10 mouse cellular contexts compared by ENCODE assay signal in the genomic region with DNA sequence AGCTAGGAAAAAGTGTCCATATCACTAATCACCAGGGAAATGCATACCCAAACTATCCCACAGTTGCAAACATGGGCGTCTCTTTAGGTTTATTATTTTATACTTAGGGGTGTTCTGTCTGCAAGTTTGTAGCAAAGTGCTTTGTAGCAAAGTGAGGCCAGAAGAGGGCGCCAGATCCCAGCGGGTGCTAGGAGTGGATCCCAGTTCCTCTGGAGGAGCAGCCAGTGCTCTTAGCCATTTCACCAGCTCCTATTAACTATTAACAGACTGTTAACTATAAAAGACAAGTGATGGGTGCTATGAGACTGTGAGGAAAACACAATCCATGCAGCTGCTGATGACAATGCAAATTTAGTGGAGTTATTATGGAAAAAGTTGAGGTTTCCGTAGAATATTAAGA. TPM values are rescaled to one million over a fixed set of nuclear protein-coding genes. Genes with fewer than 3 reads are reported as not detected.
DNase-seq lines count a peak whose midpoint lies in the region; ATAC-seq lines count a peak whose summit lies in the region.
"Had no signal": no experiment of that assay in that cellular context is flagged by ENCODE, and none has a peak within 500 bp of the region (broad histone marks: within the 10 kb centered on the region; RNA-seq: fewer than 3 reads in every experiment).

No protein-coding gene starts in this region.

- no peaks in the 10 kb centered on the region for H3K36me3 ChIP-seq in heart, embryonic 12.5 days
- H3K36me3 ChIP-seq in intestine, embryonic 16.5 days (ENCODE audit: control insufficient read depth, insufficient read depth, low read length) = no peaks in the 10 kb centered on the region
- H3K36me3 ChIP-seq: embryonic facial prominence, embryonic 12.5 days; stomach, embryonic 15.5 days had no signal

- H3K9ac ChIP-seq in heart, embryonic 12.5 days = no peak overlapping the region
- H3K9ac ChIP-seq in intestine, embryonic 16.5 days (ENCODE audit: low read depth, low read length) = no peak overlapping the region
- H3K9ac ChIP-seq: embryonic facial prominence, embryonic 12.5 days; stomach, embryonic 15.5 days had no signal

- H3K4me3 ChIP-seq in heart, embryonic 12.5 days = no peak overlapping the region
- no peak overlapping the region for H3K4me3 ChIP-seq in intestine, embryonic 16.5 days (ENCODE audit: low read length)
- H3K4me3 ChIP-seq: embryonic facial prominence, embryonic 12.5 days; stomach, embryonic 15.5 days had no signal

- H3K27me3 ChIP-seq in heart, embryonic 12.5 days (replicated peaks) = 0 out of 2 replicates have a peak, but pooled peaks cover 4% of the 10 kb centered on the region
- H3K27me3 ChIP-seq in intestine, embryonic 16.5 days (replicated peaks; ENCODE audit: control insufficient read depth, insufficient read depth, low read length) = no peaks in the 10 kb centered on the region
- H3K27me3 ChIP-seq: embryonic facial prominence, embryonic 12.5 days; stomach, embryonic 15.5 days had no signal

- WGBS in heart, embryonic 12.5 days = 24% methylated on average over 4 of the region's 4 CpGs
- 23% methylated on average over 4 of the region's 4 CpGs for WGBS in intestine, embryonic 16.5 days

- no peak overlapping the region for H3K4me2 ChIP-seq in heart, embryonic 12.5 days
- no peak overlapping the region for H3K4me2 ChIP-seq in intestine, embryonic 16.5 days (ENCODE audit: low read depth, low read length)
- H3K4me2 ChIP-seq: embryonic facial prominence, embryonic 12.5 days; stomach, embryonic 15.5 days had no signal

- H3K9me3 ChIP-seq in heart, embryonic 12.5 days (replicated peaks) = peaks cover 6% of the 10 kb centered on the region
- no peaks in the 10 kb centered on the region for H3K9me3 ChIP-seq in intestine, embryonic 16.5 days (ENCODE audit: control insufficient read depth, low read length)
- H3K9me3 ChIP-seq: stomach, embryonic 15.5 days had no signal

- no peak for ATAC-seq in heart, embryonic 12.5 days (ENCODE audit: insufficient number of reproducible peaks, low FRiP score)
- ATAC-seq in frontal cortex, adult (ENCODE audit: low TSS enrichment) = peak; percentile 64; the same call in 1 of the 2 replicates
- ATAC-seq in intestine, embryonic 16.5 days = peak; percentile 58; the same call in 1 of the 2 replicates

- no peak overlapping the region for H3K27ac ChIP-seq in heart, embryonic 12.5 days (ENCODE audit: poor library complexity, severe bottlenecking)
- no peak overlapping the region for H3K27ac ChIP-seq in intestine, embryonic 16.5 days (ENCODE audit: low read length)
- H3K27ac ChIP-seq: embryonic facial prominence, embryonic 12.5 days; stomach, embryonic 15.5 days had no signal

- DNase-seq in heart, adult 18-20 months = peak; percentile 83 to 91
- peak; percentile 14 for DNase-seq in brain, embryonic 18.5 days (ENCODE audit: low read depth, low spot score)
- peak; percentile 16 to 85 for DNase-seq in left cerebral cortex, adult 9 months (ENCODE audit: low spot score in 2 of 2)
- DNase-seq in naive thymus-derived CD4-positive, alpha-beta T cell, adult 2 months (ENCODE audit: low read depth) = peak; percentile 79
- peak; percentile 27 for DNase-seq in telencephalon, adult 2 months (ENCODE audit: low read depth, low spot score)

- H3K4me1 ChIP-seq in heart, embryonic 12.5 days (replicated peaks) = no peaks in the 10 kb centered on the region
- no peaks in the 10 kb centered on the region for H3K4me1 ChIP-seq in intestine, embryonic 16.5 days (ENCODE audit: control insufficient read depth, insufficient read depth, low read length)
- H3K4me1 ChIP-seq: embryonic facial prominence, embryonic 12.5 days; stomach, embryonic 15.5 days had no signal

RNA-seq across cellular contexts. Expression of gene Nxpe5, which starts 3.6 kb away (rescaled TPM):
- total RNA-seq in heart, adult 18-20 months (2021) = under 1 TPM; 0.47 to 0.57 TPM
- polyA plus RNA-seq in heart, embryonic 12.5 days (2016; fragmentation: Nextera tagmentation; extraction: Ambion mirVana) = not detected in 2 replicates
- polyA plus RNA-seq in intestine, embryonic 16.5 days (2015; fragmentation: Nextera tagmentation; extraction: Ambion mirVana) = not detected in 2 replicates
- polyA plus RNA-seq: embryonic facial prominence, embryonic 12.5 days; stomach, embryonic 15.5 days had no signal

RNA-seq across cellular contexts. Expression of gene Mblac1, which starts 28.0 kb away (rescaled TPM):
- total RNA-seq in heart, adult 18-20 months (2021) = 1 to 10 TPM; 1.9 to 2.8 TPM
- 5.1 and 6.2 TPM in 2 replicates for polyA plus RNA-seq in heart, embryonic 12.5 days (2016; fragmentation: Nextera tagmentation; extraction: Ambion mirVana)
- polyA plus RNA-seq in intestine, embryonic 16.5 days (2015; fragmentation: Nextera tagmentation; extraction: Ambion mirVana) = 5.7 and 7.0 TPM in 2 replicates

RNA-seq across cellular contexts. Expression of gene Lamtor4, which starts 33.2 kb away (rescaled TPM):
- 10 to 100 TPM; 58.7 to 64.6 TPM for total RNA-seq in heart, adult 18-20 months (2021)
- 62.4 and 70.7 TPM in 2 replicates for polyA plus RNA-seq in heart, embryonic 12.5 days (2016; fragmentation: Nextera tagmentation; extraction: Ambion mirVana)
- 101 and 107 TPM in 2 replicates for polyA plus RNA-seq in intestine, embryonic 16.5 days (2015; fragmentation: Nextera tagmentation; extraction: Ambion mirVana)

RNA-seq across cellular contexts. Expression of gene Cnpy4, which starts 34.8 kb away (rescaled TPM):
- total RNA-seq in heart, adult 18-20 months (2021) = 1 to 10 TPM; 6.3 to 6.9 TPM
- polyA plus RNA-seq in heart, embryonic 12.5 days (2016; fragmentation: Nextera tagmentation; extraction: Ambion mirVana) = 26.2 and 26.5 TPM in 2 replicates
- 29.9 and 33.7 TPM in 2 replicates for polyA plus RNA-seq in intestine, embryonic 16.5 days (2015; fragmentation: Nextera tagmentation; extraction: Ambion mirVana)

RNA-seq across cellular contexts. Expression of gene Taf6, which starts 34.9 kb away (rescaled TPM):
- 10 to 100 TPM; 29.6 to 34.7 TPM for total RNA-seq in heart, adult 18-20 months (2021)
- 73.9 and 78.5 TPM in 2 replicates for polyA plus RNA-seq in heart, embryonic 12.5 days (2016; fragmentation: Nextera tagmentation; extraction: Ambion mirVana)
- 64.5 and 69.2 TPM in 2 replicates for polyA plus RNA-seq in intestine, embryonic 16.5 days (2015; fragmentation: Nextera tagmentation; extraction: Ambion mirVana)

Comparison
In these comparisons a context has a peak if more than half of its experiments do, and no peak if none do; other contexts are left out.
1. DNase-seq: peak in every context shown above with its lines; median percentile 87 in heart, adult 18-20 months; 79 in naive thymus-derived CD4-positive, alpha-beta T cell, adult 2 months; 50 in left cerebral cortex, adult 9 months; 27 in telencephalon, adult 2 months; 14 in brain, embryonic 18.5 days.